Comparison of ENCODE assay signal across 9 mouse cellular contexts in the genomic region with DNA sequence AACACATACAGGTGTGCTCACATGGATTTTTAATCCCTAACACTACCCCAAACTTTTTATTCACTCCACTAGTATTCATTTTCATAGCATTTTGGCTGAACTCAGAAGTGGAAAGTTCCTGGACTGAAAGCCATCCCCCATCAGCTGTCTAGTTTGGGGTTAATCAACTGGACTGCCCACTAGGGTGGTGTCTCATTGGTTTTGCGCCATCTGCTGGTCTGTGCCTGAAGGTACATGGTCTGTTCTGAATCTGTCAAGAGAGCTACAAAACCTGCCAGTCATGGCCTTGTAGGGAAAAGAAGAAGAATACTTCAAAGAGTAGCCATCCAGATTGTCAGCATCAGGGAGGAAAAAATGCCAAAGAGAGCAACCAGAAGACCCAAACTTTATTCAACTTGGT.
DNase-seq lines count a peak whose midpoint lies in the region; ATAC-seq and TF ChIP-seq lines count a peak whose summit lies in the region.
"Had no signal": no experiment of that assay in that cellular context is flagged by ENCODE, and none has a peak within 500 bp of the region (broad histone marks: within the 10 kb centered on the region; RNA-seq: fewer than 3 reads in every experiment).

No protein-coding gene starts in this region.

- H3K9me3 ChIP-seq in midbrain, embryonic 10.5 days (replicated peaks), result no peaks in the 10 kb centered on the region
- H3K9me3 ChIP-seq in midbrain, embryonic 13.5 days, result no peaks in the 10 kb centered on the region
- H3K9me3 ChIP-seq: megakaryocyte, embryonic 14.5 days had no signal

- 0% methylated on average over 1 of the region's 1 CpGs for WGBS in midbrain, embryonic 10.5 days
- WGBS in midbrain, embryonic 13.5 days, result 3% methylated on average over 1 of the region's 1 CpGs
- 3% methylated on average over 1 of the region's 1 CpGs for WGBS in liver, adult 2 months

- peak; percentile 74 for TF ChIP-seq CTCF in liver, adult 2 months (IDR thresholded peaks at IDR 0.05; ENCODE audit: low read depth, low read length)

- no peak overlapping the region for H3K9ac ChIP-seq in midbrain, embryonic 13.5 days (replicated peaks)
- H3K9ac ChIP-seq in liver, adult 2 months (ENCODE audit: low read depth, low read length), result no peak overlapping the region

- H3K79me2 ChIP-seq in liver, adult 2 months (ENCODE audit: control insufficient read depth, insufficient read depth, low read length), result no peaks in the 10 kb centered on the region

- no peak for TF ChIP-seq POLR2A in liver, adult 2 months (IDR thresholded peaks at IDR 0.05; ENCODE audit: extremely low read depth, insufficient read depth, low read length)

- no peak overlapping the region for H3K4me3 ChIP-seq in midbrain, embryonic 10.5 days
- no peak overlapping the region for H3K4me3 ChIP-seq in midbrain, embryonic 13.5 days (replicated peaks)
- H3K4me3 ChIP-seq in liver, adult 2 months (ENCODE audit: insufficient read depth, low read depth, low read length), result no peak overlapping the region
- H3K4me3 ChIP-seq: megakaryocyte, embryonic 14.5 days had no signal

- H3K36me3 ChIP-seq in midbrain, embryonic 10.5 days, result no peaks in the 10 kb centered on the region
- H3K36me3 ChIP-seq in midbrain, embryonic 13.5 days, result no peaks in the 10 kb centered on the region
- no peaks in the 10 kb centered on the region for H3K36me3 ChIP-seq in liver, adult 2 months (ENCODE audit: control insufficient read depth, insufficient read depth, low read length)

- H3K4me2 ChIP-seq in midbrain, embryonic 13.5 days (replicated peaks), result no peak overlapping the region

- H3K27ac ChIP-seq in midbrain, embryonic 10.5 days (replicated peaks), result no peak overlapping the region
- no peak overlapping the region for H3K27ac ChIP-seq in midbrain, embryonic 13.5 days
- H3K27ac ChIP-seq in liver, adult 2 months (replicated peaks; ENCODE audit: insufficient read depth, low read depth, low read length), result no peak overlapping the region

- DNase-seq in midbrain, embryonic 10.5 days (ENCODE audit: low spot score), result peak; percentile 44
- DNase-seq in T-cell, adult 2 months (ENCODE audit: low spot score), result peak; percentile 4
- DNase-seq in c-Kit-positive CD71-positive TER-119-negative erythroid progenitor cells, embryonic 14.5 days (ENCODE audit: low read depth), result peak; percentile 16
- DNase-seq in heart, adult 8-10 months (ENCODE audit: low spot score), result peak; percentile 41
- DNase-seq in liver, adult 2 months (ENCODE audit: extremely low read depth, low read depth, low spot score), result peak; percentile 41
- peak; percentile 79 for DNase-seq in retina, postnatal 1 day

- H3K27me3 ChIP-seq in midbrain, embryonic 10.5 days (ENCODE audit: low read depth, poor library complexity, severe bottlenecking), result no peaks in the 10 kb centered on the region
- no peaks in the 10 kb centered on the region for H3K27me3 ChIP-seq in midbrain, embryonic 13.5 days
- H3K27me3 ChIP-seq in liver, adult 2 months (ENCODE audit: control insufficient read depth, insufficient read depth, low read length), result no peaks in the 10 kb centered on the region
- H3K27me3 ChIP-seq: megakaryocyte, embryonic 14.5 days had no signal

- no peak for ATAC-seq in midbrain, embryonic 13.5 days
- no peak; the same call in 1 of the 2 replicates for ATAC-seq in erythroblast, adult 5-6 weeks (replicated peaks; ENCODE audit: low FRiP score, poor library complexity, severe bottlenecking)

- H3K4me1 ChIP-seq in midbrain, embryonic 10.5 days, result no peaks in the 10 kb centered on the region
- no peaks in the 10 kb centered on the region for H3K4me1 ChIP-seq in midbrain, embryonic 13.5 days (replicated peaks)
- H3K4me1 ChIP-seq in liver, adult 2 months (ENCODE audit: control insufficient read depth, insufficient read depth, low read length), result no peaks in the 10 kb centered on the region
- H3K4me1 ChIP-seq: megakaryocyte, embryonic 14.5 days had no signal

Comparison
In these comparisons a context has a peak if more than half of its experiments do, and no peak if none do; other contexts are left out.
1. DNase-seq: peak in every context shown above with its lines; median percentile 79 in retina, postnatal 1 day; 44 in midbrain, embryonic 10.5 days; 41 in heart, adult 8-10 months; 41 in liver, adult 2 months; 16 in c-Kit-positive CD71-positive TER-119-negative erythroid progenitor cells, embryonic 14.5 days; 4 in T-cell, adult 2 months.